Mouse (Mus musculus): Measurements from ENCODE around the gene Ehd1. TPM values are rescaled to one million over a fixed set of nuclear protein-coding genes. Genes with fewer than 3 reads are reported as not detected.

Ehd1 gene
- polyA plus RNA-seq, 1 experiment from 2014 or later = 44.9 TPM

- Histone ChIP-seq H3K9ac (replicated peaks; ENCODE audit: low read depth, low read length) (no peak overlapping the region), H3K36me3 (ENCODE audit: control insufficient read depth, insufficient read depth, low read length) (peaks cover 28% of the 10 kb centered on the region)
- 94% methylated on average over 17 of the region's 17 CpGs for WGBS
Observed at GRCm38 (mm10) chr19:6294301-6294700, 17.8 kb downstream of the Ehd1 start.

DNA sequence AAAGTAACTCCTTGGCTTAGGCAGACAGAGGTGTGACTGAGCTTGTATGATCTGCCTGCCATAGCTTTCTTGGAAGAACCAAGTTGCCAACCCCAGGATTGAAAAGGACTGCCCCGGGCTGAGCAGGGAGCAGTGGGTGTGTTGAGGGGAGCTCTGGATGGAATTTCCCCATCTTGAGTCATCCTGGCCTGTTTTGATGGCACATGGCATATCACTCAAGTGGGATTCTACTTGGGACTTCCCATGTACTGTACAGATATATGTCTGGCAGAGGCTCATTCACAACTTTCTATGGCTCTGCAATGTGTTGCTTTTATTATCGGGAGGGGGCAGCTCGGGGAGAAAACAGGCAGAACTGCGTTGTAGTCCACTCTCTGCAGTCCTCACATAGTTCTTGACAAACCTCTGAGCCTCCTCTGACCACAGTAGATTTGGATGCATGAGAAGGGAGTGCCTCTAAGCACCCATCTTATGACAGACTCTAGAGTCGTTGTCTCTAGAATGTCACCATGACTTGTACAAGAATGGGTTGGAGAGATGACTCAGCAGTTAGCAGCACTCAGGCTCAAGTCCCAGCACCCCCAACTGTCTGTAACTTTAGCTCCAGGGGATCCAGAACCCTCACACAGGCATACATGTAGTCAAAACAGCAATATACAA is 20.2 kb downstream of the Ehd1 start:
- Histone ChIP-seq H3K27ac (ENCODE audit: low read length) (no peak overlapping the region), H3K4me1 (ENCODE audit: control insufficient read depth, insufficient read depth, low read length) (no peaks in the 10 kb centered on the region), H3K36me3 (ENCODE audit: control insufficient read depth, insufficient read depth, low read length) (peaks cover 28% of the 10 kb centered on the region), H3K4me2 (replicated peaks; ENCODE audit: low read depth, low read length) (no peak overlapping the region), H3K27me3 (ENCODE audit: control insufficient read depth, insufficient read depth, low read length) (no peaks in the 10 kb centered on the region), H3K9ac (replicated peaks; ENCODE audit: low read depth, low read length) (no peak overlapping the region), H3K4me3 (ENCODE audit: low read depth, low read length) (no peak overlapping the region), H3K9me3 (ENCODE audit: control insufficient read depth, low read depth, low read length) (no peaks in the 10 kb centered on the region)
- ATAC-seq (ENCODE audit: insufficient number of reproducible peaks, insufficient read depth, low FRiP score, low read depth) = no peak
- 91% methylated on average over 5 of the region's 5 CpGs for WGBS

More at GRCm38 (mm10) chr19:6294301-6294700, 17.8 kb downstream of the Ehd1 start:
- H3K9me3 ChIP-seq (ENCODE audit: control insufficient read depth, low read depth, low read length) = no peaks in the 10 kb centered on the region
- H3K4me1 ChIP-seq (ENCODE audit: control insufficient read depth, insufficient read depth, low read length) = no peaks in the 10 kb centered on the region
- H3K27me3 ChIP-seq (ENCODE audit: control insufficient read depth, insufficient read depth, low read length) = no peaks in the 10 kb centered on the region
- H3K4me3 ChIP-seq (ENCODE audit: low read depth, low read length) = no peak overlapping the region
- H3K27ac ChIP-seq (ENCODE audit: low read length) = no peak overlapping the region
- no peak overlapping the region for H3K4me2 ChIP-seq (replicated peaks; ENCODE audit: low read depth, low read length)
- ATAC-seq (ENCODE audit: insufficient number of reproducible peaks, insufficient read depth, low FRiP score, low read depth) = no peak

DNA sequence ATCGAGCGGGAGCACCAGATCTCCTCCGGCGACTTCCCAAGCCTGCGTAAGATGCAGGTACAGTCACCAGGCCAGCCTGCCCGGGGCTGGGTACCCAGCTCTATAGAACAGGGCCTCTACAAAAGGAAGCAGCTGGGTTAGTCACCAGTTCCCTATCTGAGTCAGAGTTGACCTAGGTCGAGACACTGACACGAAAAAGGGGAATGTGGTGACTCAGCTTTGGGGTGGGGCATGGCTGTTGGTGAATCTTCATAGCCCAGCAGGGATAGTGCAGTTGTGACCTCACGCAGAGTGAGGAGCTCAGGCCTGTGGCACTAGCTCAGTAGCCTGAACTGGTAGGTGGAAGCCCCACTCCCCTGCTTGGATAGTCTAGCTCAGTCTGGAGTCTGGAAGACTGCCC is 21.1 kb downstream of the Ehd1 start:
- Histone ChIP-seq H3K36me3 (ENCODE audit: control insufficient read depth, insufficient read depth, low read length) (peaks cover 28% of the 10 kb centered on the region), H3K4me3 (ENCODE audit: low read depth, low read length) (no peak overlapping the region), H3K4me1 (ENCODE audit: control insufficient read depth, insufficient read depth, low read length) (no peaks in the 10 kb centered on the region), H3K27ac (ENCODE audit: low read length) (no peak overlapping the region), H3K9ac (replicated peaks; ENCODE audit: low read depth, low read length) (no peak overlapping the region), H3K27me3 (ENCODE audit: control insufficient read depth, insufficient read depth, low read length) (no peaks in the 10 kb centered on the region), H3K4me2 (replicated peaks; ENCODE audit: low read depth, low read length) (no peak overlapping the region), H3K9me3 (ENCODE audit: control insufficient read depth, low read depth, low read length) (no peaks in the 10 kb centered on the region)
- 92% methylated on average over 9 of the region's 9 CpGs for WGBS
- no peak for ATAC-seq (ENCODE audit: insufficient number of reproducible peaks, insufficient read depth, low FRiP score, low read depth)

- no peaks in the 10 kb centered on the region for H3K9me3 ChIP-seq (ENCODE audit: control insufficient read depth, low read depth, low read length)
- no peak overlapping the region for H3K4me3 ChIP-seq (ENCODE audit: low read depth, low read length)
- no peaks in the 10 kb centered on the region for H3K4me1 ChIP-seq (ENCODE audit: control insufficient read depth, insufficient read depth, low read length)
- H3K9ac ChIP-seq (replicated peaks; ENCODE audit: low read depth, low read length) = no peak overlapping the region
- H3K36me3 ChIP-seq (ENCODE audit: control insufficient read depth, insufficient read depth, low read length) = peaks cover 28% of the 10 kb centered on the region
- H3K4me2 ChIP-seq (replicated peaks; ENCODE audit: low read depth, low read length) = no peak overlapping the region
- 78% methylated on average over 4 of the region's 4 CpGs for WGBS
- H3K27ac ChIP-seq (ENCODE audit: low read length) = no peak overlapping the region
- ATAC-seq (ENCODE audit: insufficient number of reproducible peaks, insufficient read depth, low FRiP score, low read depth) = no peak
- no peaks in the 10 kb centered on the region for H3K27me3 ChIP-seq (ENCODE audit: control insufficient read depth, insufficient read depth, low read length)
Observed at GRCm38 (mm10) chr19:6299003-6299402, 22.5 kb downstream of the Ehd1 start.

DNA sequence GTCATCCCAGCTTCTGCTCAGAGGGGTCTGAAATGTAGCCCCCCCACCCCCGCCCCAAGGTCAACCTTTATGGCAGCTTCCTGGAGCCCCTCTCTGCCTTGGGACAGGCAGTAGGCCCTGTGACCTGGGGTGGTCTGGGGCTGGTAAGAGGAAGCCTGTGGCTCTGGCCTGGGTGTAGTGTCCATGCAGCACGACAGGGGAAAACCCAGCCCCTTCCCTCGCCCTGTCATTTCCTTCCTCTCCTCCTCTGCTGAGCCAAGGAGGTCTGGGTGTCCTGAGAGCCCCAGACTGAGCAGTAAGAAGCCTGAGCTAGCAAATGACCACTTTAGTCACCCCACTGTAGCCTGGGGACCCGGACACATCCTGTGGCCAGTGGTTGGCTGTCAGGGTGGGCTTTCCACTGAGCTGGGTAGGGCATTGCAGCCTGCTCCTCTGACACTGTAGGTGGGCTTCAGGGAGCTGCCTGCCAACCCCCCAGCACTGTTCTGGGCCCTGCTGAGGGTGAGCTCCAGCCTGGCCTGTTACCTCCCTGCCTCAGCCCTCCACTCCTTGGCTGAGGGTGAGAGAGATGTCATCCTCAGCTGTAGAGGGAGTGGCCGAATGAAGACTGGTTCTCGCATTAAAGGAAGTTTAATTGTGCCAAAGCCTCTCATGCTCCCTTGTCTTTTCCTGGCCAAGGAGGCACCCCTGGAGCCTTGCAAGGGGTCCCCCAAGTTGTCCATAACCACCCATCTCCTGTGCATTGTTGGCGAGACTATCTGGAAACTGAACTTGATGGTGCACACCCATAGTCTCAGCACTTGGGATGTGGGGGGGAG is 23.1 kb downstream of the Ehd1 start:
- H3K36me3 ChIP-seq (ENCODE audit: control insufficient read depth, insufficient read depth, low read length) = peaks cover 27% of the 10 kb centered on the region
- no peaks in the 10 kb centered on the region for H3K4me1 ChIP-seq (ENCODE audit: control insufficient read depth, insufficient read depth, low read length)
- ATAC-seq (ENCODE audit: insufficient number of reproducible peaks, insufficient read depth, low FRiP score, low read depth) = no peak
- 78% methylated on average over 7 of the region's 7 CpGs for WGBS
- no peaks in the 10 kb centered on the region for H3K9me3 ChIP-seq (ENCODE audit: control insufficient read depth, low read depth, low read length)
- peak overlapping the region; percentile 52; the same call in 1 of the 2 replicates for H3K27ac ChIP-seq (ENCODE audit: low read length)
- H3K4me2 ChIP-seq (replicated peaks; ENCODE audit: low read depth, low read length) = no peak overlapping the region
- H3K9ac ChIP-seq (replicated peaks; ENCODE audit: low read depth, low read length) = no peak overlapping the region
- no peaks in the 10 kb centered on the region for H3K27me3 ChIP-seq (ENCODE audit: control insufficient read depth, insufficient read depth, low read length)
- H3K4me3 ChIP-seq (ENCODE audit: low read depth, low read length) = no peak overlapping the region

DNA sequence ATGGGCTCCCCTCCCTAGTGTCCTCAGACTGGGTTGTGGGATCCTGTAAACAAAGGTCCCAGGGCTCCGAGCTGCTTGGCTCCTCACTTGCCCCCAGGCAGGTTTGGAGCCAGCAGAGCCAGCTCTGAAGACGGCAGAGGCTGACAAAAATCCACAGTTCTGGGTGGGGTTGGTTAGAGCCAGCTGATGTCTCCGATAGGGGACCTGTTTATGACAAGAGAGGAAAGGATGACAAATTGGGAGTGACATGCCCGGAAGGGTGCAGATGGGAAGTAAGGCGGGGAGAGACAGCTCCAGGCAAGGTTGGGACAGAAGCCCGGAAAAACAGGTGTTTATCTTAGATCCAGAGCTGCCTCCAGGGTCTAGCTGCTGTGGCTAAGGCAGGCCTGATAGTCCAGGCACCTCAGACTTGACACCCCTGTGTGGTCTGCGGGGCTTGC is 23.9 kb downstream of the Ehd1 start:
- ATAC-seq (ENCODE audit: insufficient number of reproducible peaks, insufficient read depth, low FRiP score, low read depth) = peak; percentile 53; the same call in 1 of the 2 replicates
- WGBS = 44% methylated on average over 7 of the region's 7 CpGs

DNA sequence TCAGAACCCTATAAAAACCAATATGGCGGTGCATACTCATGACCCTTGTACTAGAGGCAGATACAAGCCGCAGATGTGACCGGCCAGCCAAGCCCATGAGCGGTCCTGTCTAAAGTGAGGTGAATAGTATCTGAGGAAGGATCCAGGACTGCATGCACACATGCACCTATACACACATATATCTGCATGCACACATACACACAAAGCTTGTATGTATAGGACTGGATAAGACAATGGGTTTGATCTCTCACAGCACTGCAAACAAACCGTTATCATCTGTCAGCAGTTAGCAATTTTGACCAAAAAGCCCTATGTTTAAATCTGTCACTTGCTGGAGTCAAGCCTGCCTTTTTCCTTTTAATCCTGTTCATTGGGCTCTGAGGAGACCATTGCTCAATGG is 25.6 kb downstream of the Ehd1 start:
- no peaks in the 10 kb centered on the region for H3K9me3 ChIP-seq (ENCODE audit: control insufficient read depth, low read depth, low read length)
- no peak overlapping the region for H3K27ac ChIP-seq (ENCODE audit: low read length)
- H3K36me3 ChIP-seq (ENCODE audit: control insufficient read depth, insufficient read depth, low read length) = peaks cover 12% of the 10 kb centered on the region
- 87% methylated on average over 5 of the region's 5 CpGs for WGBS
- no peaks in the 10 kb centered on the region for H3K27me3 ChIP-seq (ENCODE audit: control insufficient read depth, insufficient read depth, low read length)
- H3K4me3 ChIP-seq (ENCODE audit: low read depth, low read length) = no peak overlapping the region
- H3K4me1 ChIP-seq (ENCODE audit: control insufficient read depth, insufficient read depth, low read length) = 0 out of 2 replicates have a peak, but pooled peaks cover 3% of the 10 kb centered on the region
- no peak for ATAC-seq (ENCODE audit: insufficient number of reproducible peaks, insufficient read depth, low FRiP score, low read depth)
- H3K4me2 ChIP-seq (replicated peaks; ENCODE audit: low read depth, low read length) = no peak overlapping the region
- H3K9ac ChIP-seq (replicated peaks; ENCODE audit: low read depth, low read length) = no peak overlapping the region

More for the DNA sequence above, 23.9 kb downstream of the Ehd1 start:
- no peak overlapping the region for H3K27ac ChIP-seq (ENCODE audit: low read length)
- H3K9me3 ChIP-seq (ENCODE audit: control insufficient read depth, low read depth, low read length) = no peaks in the 10 kb centered on the region
- H3K36me3 ChIP-seq (ENCODE audit: control insufficient read depth, insufficient read depth, low read length) = peaks cover 19% of the 10 kb centered on the region
- no peak overlapping the region for H3K4me2 ChIP-seq (replicated peaks; ENCODE audit: low read depth, low read length)
- no peaks in the 10 kb centered on the region for H3K4me1 ChIP-seq (ENCODE audit: control insufficient read depth, insufficient read depth, low read length)
- no peak overlapping the region for H3K4me3 ChIP-seq (ENCODE audit: low read depth, low read length)
- H3K9ac ChIP-seq (replicated peaks; ENCODE audit: low read depth, low read length) = no peak overlapping the region
- H3K27me3 ChIP-seq (ENCODE audit: control insufficient read depth, insufficient read depth, low read length) = no peaks in the 10 kb centered on the region

DNA sequence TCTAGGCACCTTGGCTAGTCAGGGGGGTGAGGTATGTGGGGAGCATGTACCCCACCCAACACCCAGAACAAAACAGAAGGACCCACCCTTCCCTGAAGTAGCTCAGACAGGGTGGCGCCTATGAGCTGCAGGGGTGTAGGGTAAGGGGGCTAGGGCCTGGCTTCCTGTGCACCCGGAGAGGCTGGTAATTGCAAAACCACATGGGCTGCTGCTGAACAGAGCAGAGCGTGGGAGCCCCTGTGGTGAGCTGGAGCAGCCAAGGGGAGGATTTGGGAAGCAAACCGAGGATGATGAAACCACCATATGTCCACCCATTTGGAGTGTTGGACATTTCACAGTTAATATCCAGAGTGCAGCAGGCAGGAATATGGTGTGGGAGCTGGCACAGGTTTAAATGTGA is 26.0 kb downstream of the Ehd1 start:
- WGBS = 39% methylated on average over 4 of the region's 4 CpGs
- no peak overlapping the region for H3K27ac ChIP-seq (ENCODE audit: low read length)
- H3K27me3 ChIP-seq (ENCODE audit: control insufficient read depth, insufficient read depth, low read length) = no peaks in the 10 kb centered on the region
- H3K9ac ChIP-seq (replicated peaks; ENCODE audit: low read depth, low read length) = no peak overlapping the region
- H3K36me3 ChIP-seq (ENCODE audit: control insufficient read depth, insufficient read depth, low read length) = peaks cover 10% of the 10 kb centered on the region
- no peaks in the 10 kb centered on the region for H3K9me3 ChIP-seq (ENCODE audit: control insufficient read depth, low read depth, low read length)
- H3K4me2 ChIP-seq (replicated peaks; ENCODE audit: low read depth, low read length) = no peak overlapping the region
- H3K4me3 ChIP-seq (ENCODE audit: low read depth, low read length) = no peak overlapping the region
- H3K4me1 ChIP-seq (ENCODE audit: control insufficient read depth, insufficient read depth, low read length) = 0 out of 2 replicates have a peak, but pooled peaks cover 6% of the 10 kb centered on the region
- no peak for ATAC-seq (ENCODE audit: insufficient number of reproducible peaks, insufficient read depth, low FRiP score, low read depth)
